Mouse (Mus musculus) midbrain, embryonic 12.5 days (tissue): ENCODE data around the gene Prpf38a. TPM values are rescaled to one million over a fixed set of nuclear protein-coding genes. Genes with fewer than 3 reads are reported as not detected.

Experiments used
- ATAC-seq: fragments of 200-750 bp; cut with Nextera tagmentation; 2 replicates; pipeline ENCODE4 v1.8.0; 2017; ENCODE audit warnings: low read depth, moderate TSS enrichment, moderate library complexity; ENCODE audit not compliant: low FRiP score
- H3K27ac ChIP-seq: fragments of 300-500 bp; sonication (generic); replicated peaks from 2 replicates; pipeline ENCODE4 v1.5.1; 2016; ENCODE audit warnings: mild to moderate bottlenecking
- H3K27me3 ChIP-seq: fragments of 300-500 bp; sonication (generic); 2 replicates; pipeline ENCODE4 v1.6.1; 2016; ENCODE audit warnings: mild to moderate bottlenecking
- H3K36me3 ChIP-seq: fragments of 300-500 bp; sonication (generic); 2 replicates; pipeline ENCODE4 v1.6.1; 2016
- H3K4me1 ChIP-seq: fragments of 300-500 bp; sonication (generic); 2 replicates; pipeline ENCODE4 v1.6.1; 2016
- H3K4me2 ChIP-seq: fragments of 300-500 bp; sonication (generic); replicated peaks from 2 replicates; pipeline ENCODE4 v1.6.1; 2016; ENCODE audit warnings: mild to moderate bottlenecking, moderate library complexity
- H3K4me3 ChIP-seq: fragments of 300-500 bp; sonication (generic); 2 replicates; pipeline ENCODE4 v1.5.1; 2016; ENCODE audit warnings: mild to moderate bottlenecking
- H3K9ac ChIP-seq: fragments of 300-500 bp; sonication (generic); replicated peaks from 2 replicates; pipeline ENCODE4 v1.6.1; 2016; ENCODE audit warnings: mild to moderate bottlenecking, moderate library complexity
- H3K9me3 ChIP-seq: fragments of 300-500 bp; sonication (generic); 2 replicates; pipeline ENCODE4 v1.6.1; 2016; ENCODE audit warnings: mild to moderate bottlenecking
- WGBS: fragments of 180-500 bp; shearing (Covaris S2); methylation state at CpG from one replicate; pipeline ENCODE4 v1.1.7; 2016; 5-methylcytosine and 5-hydroxymethylcytosine counted together
- polyA plus RNA-seq: library from polyadenylated mRNA; unstranded; fragments of >200 nt; fragmentation: Nextera tagmentation; extraction: Ambion mirVana; gene quantifications from 2 replicates; pipeline ENCODE4 v1.2.1, GENCODE M21; 2016

Gene Prpf38a
- polyA plus RNA-seq, 1 experiment from 2014 or later: 107 TPM

DNA sequence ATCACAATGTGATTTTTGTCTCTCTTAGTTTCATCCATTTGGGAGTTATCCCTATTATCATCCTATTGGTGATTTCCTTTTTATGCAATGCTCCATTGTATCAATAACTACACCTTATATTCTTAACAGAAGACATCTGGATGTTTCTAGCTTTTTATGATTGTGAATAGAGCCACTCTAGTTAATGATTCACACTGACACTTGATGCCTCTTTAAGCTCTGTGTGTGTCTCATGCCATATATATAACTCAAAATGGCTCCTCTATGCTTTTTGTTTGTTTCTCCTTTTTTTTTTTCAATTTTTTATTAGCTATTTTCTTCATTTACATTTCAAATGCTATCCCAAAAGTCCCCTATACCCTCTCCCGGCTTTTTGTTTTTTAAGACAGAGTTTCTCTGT lies 16.6 kb upstream of the Prpf38a start:
- 96% methylated on average over 1 of the region's 1 CpGs for WGBS
- Histone ChIP-seq H3K27ac (no peak overlapping the region), H3K4me3 (no peak overlapping the region), H3K9ac (no peak overlapping the region), H3K9me3 (no peaks in the 10 kb centered on the region), H3K27me3 (no peaks in the 10 kb centered on the region), H3K4me1 (no peaks in the 10 kb centered on the region), H3K36me3 (peaks cover 18% of the 10 kb centered on the region; the same call in 1 of the 2 replicates), H3K4me2 (no peak overlapping the region)
- no peak for ATAC-seq

- Histone ChIP-seq H3K9ac (no peak overlapping the region), H3K36me3 (peaks cover 7% of the 10 kb centered on the region; the same call in 1 of the 2 replicates), H3K4me3 (no peak overlapping the region), H3K27ac (no peak overlapping the region), H3K27me3 (no peaks in the 10 kb centered on the region), H3K4me1 (no peaks in the 10 kb centered on the region), H3K9me3 (no peaks in the 10 kb centered on the region), H3K4me2 (no peak overlapping the region)
- no peak for ATAC-seq
- WGBS: 89% methylated on average over 2 of the region's 2 CpGs
Observed at GRCm38 (mm10) chr4:108593376-108593775, 14.2 kb upstream of the Prpf38a start.

DNA sequence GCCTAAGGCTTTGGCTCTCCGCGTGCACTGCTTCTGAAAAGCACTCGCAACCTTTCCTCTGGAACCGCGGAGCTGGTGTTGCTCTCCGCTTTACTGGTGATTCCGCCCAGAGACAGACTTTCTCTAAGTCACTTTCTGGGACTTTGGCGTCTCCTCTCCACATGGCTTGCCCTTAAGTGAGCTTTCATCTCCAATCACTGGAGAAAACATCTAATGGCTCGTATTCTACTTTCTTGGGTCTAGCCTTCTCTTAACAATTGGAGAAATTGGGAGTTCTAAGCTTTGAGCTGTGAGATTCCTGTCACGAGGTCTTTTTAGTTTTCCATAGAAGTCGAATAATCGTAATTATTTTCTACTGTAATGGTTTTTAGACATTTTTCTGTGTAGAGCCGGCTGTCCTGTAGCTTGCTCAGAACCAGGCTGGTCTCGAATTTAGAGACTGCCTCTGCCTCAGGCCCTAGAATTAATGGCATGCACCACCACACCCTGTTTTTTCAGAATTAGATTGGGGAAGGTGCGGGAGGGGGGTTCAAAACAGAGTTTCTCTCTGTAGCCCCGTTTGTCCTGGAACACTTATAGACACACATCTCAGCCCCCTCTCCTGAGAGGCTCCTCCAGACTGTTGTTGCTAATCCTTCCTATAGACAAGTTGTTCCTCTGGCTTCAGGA lies 741 bp upstream of the Prpf38a start:
- Histone ChIP-seq H3K36me3 (peaks cover 9% of the 10 kb centered on the region), H3K9me3 (no peaks in the 10 kb centered on the region), H3K27ac (peak overlapping the region; percentile 63; the same call in 1 of the 2 replicates), H3K9ac (peak overlapping the region; percentile 70), H3K27me3 (no peaks in the 10 kb centered on the region), H3K4me1 (peaks cover 25% of the 10 kb centered on the region), H3K4me3 (peak overlapping the region; percentile 77), H3K4me2 (peak overlapping the region; percentile 95)
- WGBS: under 1% methylated on average over 16 of the region's 16 CpGs
- no peak for ATAC-seq

DNA sequence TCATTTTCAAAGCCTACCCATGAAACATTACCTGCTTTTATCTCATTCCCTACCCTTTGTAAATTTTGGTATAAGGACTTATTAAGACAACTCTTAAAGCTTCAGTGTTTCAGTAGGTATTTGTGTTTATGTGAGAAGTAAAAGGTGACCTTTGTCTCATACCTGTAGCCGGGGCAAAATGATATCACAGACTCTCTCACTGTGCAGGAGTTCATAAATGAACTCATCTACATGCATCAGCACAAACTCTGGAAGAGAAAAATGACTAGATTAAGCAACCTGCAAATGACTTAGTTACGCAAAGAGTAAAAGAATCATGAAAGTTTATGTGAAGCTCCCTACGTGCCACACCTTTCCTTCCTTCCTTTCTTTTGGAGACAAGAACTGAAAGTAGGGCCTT lies 6.5 kb downstream of the Prpf38a start:
- Histone ChIP-seq H3K27me3 (no peaks in the 10 kb centered on the region), H3K36me3 (peaks cover 54% of the 10 kb centered on the region), H3K4me2 (no peak overlapping the region), H3K9ac (no peak overlapping the region), H3K4me1 (peaks cover 5% of the 10 kb centered on the region), H3K9me3 (no peaks in the 10 kb centered on the region), H3K4me3 (no peak overlapping the region), H3K27ac (no peak overlapping the region)
- ATAC-seq: no peak
- WGBS: 96% methylated on average over 3 of the region's 3 CpGs

- Histone ChIP-seq H3K9me3 (no peaks in the 10 kb centered on the region), H3K4me2 (no peak overlapping the region), H3K9ac (no peak overlapping the region), H3K27me3 (no peaks in the 10 kb centered on the region), H3K27ac (no peak overlapping the region), H3K4me1 (no peaks in the 10 kb centered on the region), H3K36me3 (peaks cover 82% of the 10 kb centered on the region), H3K4me3 (no peak overlapping the region)
- ATAC-seq: no peak
- WGBS: 91% methylated on average over 1 of the region's 1 CpGs
Observed at GRCm38 (mm10) chr4:108565026-108565425, 14.1 kb downstream of the Prpf38a start.

DNA sequence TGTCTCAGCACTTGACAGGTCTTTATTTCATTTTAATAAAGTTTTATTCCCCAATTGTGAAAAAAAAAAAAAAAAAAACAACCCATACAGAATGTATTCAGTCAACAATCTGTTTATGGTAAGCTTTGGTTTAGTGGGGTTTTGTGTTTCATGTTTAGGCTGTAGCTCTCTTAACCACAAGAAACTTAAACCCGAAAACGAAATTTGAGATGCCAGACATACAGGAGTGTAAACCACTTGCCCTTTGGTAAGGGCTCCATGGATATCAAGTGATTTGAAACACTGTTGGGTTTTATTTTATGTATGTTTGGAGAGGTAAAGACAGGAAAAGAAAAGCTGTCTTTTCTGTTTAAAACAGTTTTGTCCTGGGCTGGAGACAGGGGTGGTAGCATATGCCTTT lies 39.4 kb downstream of the Prpf38a start:
- Histone ChIP-seq H3K4me2 (no peak overlapping the region), H3K9me3 (no peaks in the 10 kb centered on the region), H3K27me3 (no peaks in the 10 kb centered on the region), H3K9ac (no peak overlapping the region), H3K36me3 (peaks cover 11% of the 10 kb centered on the region), H3K4me3 (no peak overlapping the region), H3K4me1 (no peaks in the 10 kb centered on the region), H3K27ac (no peak overlapping the region)
- WGBS: 92% methylated on average over 2 of the region's 2 CpGs
- no peak for ATAC-seq

Other genes with a start within 250 kb of the Prpf38a start
- 1.7 and 2.0 TPM in 2 replicates for gene Shisal2a, start 196.0 kb downstream of the Prpf38a start, polyA plus RNA-seq
- gene Gpx7, start 172.4 kb downstream of the Prpf38a start, polyA plus RNA-seq: 39.3 and 54.2 TPM in 2 replicates
- gene Tut4, start 119.9 kb downstream of the Prpf38a start, polyA plus RNA-seq: 102 and 110 TPM in 2 replicates
- 10.6 and 11.1 TPM in 2 replicates for gene Orc1, start 87 bp upstream of the Prpf38a start, polyA plus RNA-seq
- gene Cc2d1b, start 40.6 kb upstream of the Prpf38a start, polyA plus RNA-seq: 23.9 and 26.4 TPM in 2 replicates
- gene 3110021N24Rik, start 140.3 kb upstream of the Prpf38a start, polyA plus RNA-seq: 1.5 and 1.7 TPM in 2 replicates
- 5.4 and 5.7 TPM in 2 replicates for gene Zfyve9, start 201.5 kb upstream of the Prpf38a start, polyA plus RNA-seq